Mouse (Mus musculus) monocyte, adult 5-6 weeks (primary cell): ENCODE results near the gene Hmga1b. TPM values are rescaled to one million over a fixed set of nuclear protein-coding genes. Genes with fewer than 3 reads are reported as not detected.

ENCODE experiments used
- ATAC-seq: fragments of 153-309, 156-312 bp; replicated peaks from 2 replicates; pipeline ENCODE4 v1.8.0; 2017; ENCODE audit warnings: mild to moderate bottlenecking; ENCODE audit not compliant: low TSS enrichment, insufficient number of reproducible peaks, severe bottlenecking, poor library complexity, low FRiP score
- total RNA-seq: library from RNA; stranded (forward); fragments of 200-1000, 200-491, 200-594 nt; gene quantifications from 3 replicates; pipeline ENCODE4 v1.2.3, GENCODE M21; 2017

The Hmga1b gene
- total RNA-seq, 1 experiment from 2014 or later: 12.5 TPM

- no peak for ATAC-seq
Measured at GRCm38 (mm10) chr11:120804769-120805168, 42.2 kb downstream of the Hmga1b start.

GRCm38 (mm10) chr11:120805375-120806298 lies 43.0 kb downstream of the Hmga1b start:
- ATAC-seq: no peak

- ATAC-seq: no peak
Measured at GRCm38 (mm10) chr11:120808010-120808409, 45.4 kb downstream of the Hmga1b start.

GRCm38 (mm10) chr11:120812068-120812467 lies 49.5 kb downstream of the Hmga1b start:
- no peak for ATAC-seq

Other genes with a start within 250 kb of the Hmga1b start
- not detected in 3 replicates for gene Gcgr, start 232.1 kb upstream of the Hmga1b start, total RNA-seq
- gene Mcrip1, start 213.1 kb upstream of the Hmga1b start, total RNA-seq: 13.8 to 21.9 TPM (median 16.9 TPM) in 3 replicates
- not detected in 3 replicates for gene Ppp1r27, start 211.7 kb upstream of the Hmga1b start, total RNA-seq
- 331 to 434 TPM (median 349 TPM) in 3 replicates for gene P4hb, start 189.5 kb upstream of the Hmga1b start, total RNA-seq
- gene Arhgdia, start 181.2 kb upstream of the Hmga1b start, total RNA-seq: 163 to 262 TPM (median 173 TPM) in 3 replicates
- gene Alyref, start 164.4 kb upstream of the Hmga1b start, total RNA-seq: 78.4 to 113 TPM (median 112 TPM) in 3 replicates
- 18.5 to 31.2 TPM (median 26.5 TPM) in 3 replicates for gene Anapc11, start 164.4 kb upstream of the Hmga1b start, total RNA-seq
- not detected in 3 replicates for gene Npb, start 154.3 kb upstream of the Hmga1b start, total RNA-seq
- 26.9 to 43.7 TPM (median 32.9 TPM) in 3 replicates for gene Pcyt2, start 144.9 kb upstream of the Hmga1b start, total RNA-seq
- 131 to 192 TPM (median 132 TPM) in 3 replicates for gene Sirt7, start 137.6 kb upstream of the Hmga1b start, total RNA-seq
- gene Mafg, start 129.2 kb upstream of the Hmga1b start, total RNA-seq: 28.8 to 34.0 TPM (median 33.8 TPM) in 3 replicates
- gene Pycr1, start 119.0 kb upstream of the Hmga1b start, total RNA-seq: 0.57 to 0.58 TPM in 2 of 3 replicates, not detected in the other
- gene Myadml2, start 114.6 kb upstream of the Hmga1b start, total RNA-seq: not detected in 3 replicates
- gene Notum, start 101.6 kb upstream of the Hmga1b start, total RNA-seq: not detected in 3 replicates
- gene Aspscr1, start 89.8 kb upstream of the Hmga1b start, total RNA-seq: 32.3 to 55.6 TPM (median 50.2 TPM) in 3 replicates
- gene Cenpx, start 49.1 kb upstream of the Hmga1b start, total RNA-seq: 27.0 to 58.3 TPM (median 41.9 TPM) in 3 replicates
- gene Lrrc45, start 48.9 kb upstream of the Hmga1b start, total RNA-seq: 39.7 to 45.3 TPM (median 41.0 TPM) in 3 replicates
- 7.1 to 9.7 TPM in 2 of 3 replicates, not detected in the other for gene Rac3, start 41.3 kb upstream of the Hmga1b start, total RNA-seq
- gene Dcxr, start 35.5 kb upstream of the Hmga1b start, total RNA-seq: 14.8 to 32.2 TPM (median 23.8 TPM) in 3 replicates
- gene Cbr2, start 30.7 kb upstream of the Hmga1b start, total RNA-seq: 2.0 TPM in 1 of 3 replicates, not detected in the others
- 1.0 to 3.9 TPM (median 1.2 TPM) in 3 replicates for gene Rfng, start 21.4 kb downstream of the Hmga1b start, total RNA-seq
- gene Gps1, start 21.5 kb downstream of the Hmga1b start, total RNA-seq: 55.0 to 59.6 TPM (median 55.7 TPM) in 3 replicates
- gene Dus1l, start 33.6 kb downstream of the Hmga1b start, total RNA-seq: 25.1 to 42.4 TPM (median 31.8 TPM) in 3 replicates
- 13.2 to 26.4 TPM (median 13.5 TPM) in 3 replicates for gene Fasn, start 61.8 kb downstream of the Hmga1b start, total RNA-seq
- gene Ccdc57, start 170.1 kb downstream of the Hmga1b start, total RNA-seq: 0.39 to 0.57 TPM in 2 of 3 replicates, not detected in the other
- 74.0 to 101 TPM (median 95.1 TPM) in 3 replicates for gene Slc16a3, start 185.7 kb downstream of the Hmga1b start, total RNA-seq
- 139 to 159 TPM (median 146 TPM) in 3 replicates for gene Csnk1d, start 228.5 kb downstream of the Hmga1b start, total RNA-seq